Mouse (Mus musculus): ENCODE results near the gene Sdf2l1. TPM values are rescaled to one million over a fixed set of nuclear protein-coding genes. Genes with fewer than 3 reads are reported as not detected.

Gene Sdf2l1
- total and polyA plus RNA-seq, 3 experiments = 249 to 263 TPM; not detected in 1

DNA sequence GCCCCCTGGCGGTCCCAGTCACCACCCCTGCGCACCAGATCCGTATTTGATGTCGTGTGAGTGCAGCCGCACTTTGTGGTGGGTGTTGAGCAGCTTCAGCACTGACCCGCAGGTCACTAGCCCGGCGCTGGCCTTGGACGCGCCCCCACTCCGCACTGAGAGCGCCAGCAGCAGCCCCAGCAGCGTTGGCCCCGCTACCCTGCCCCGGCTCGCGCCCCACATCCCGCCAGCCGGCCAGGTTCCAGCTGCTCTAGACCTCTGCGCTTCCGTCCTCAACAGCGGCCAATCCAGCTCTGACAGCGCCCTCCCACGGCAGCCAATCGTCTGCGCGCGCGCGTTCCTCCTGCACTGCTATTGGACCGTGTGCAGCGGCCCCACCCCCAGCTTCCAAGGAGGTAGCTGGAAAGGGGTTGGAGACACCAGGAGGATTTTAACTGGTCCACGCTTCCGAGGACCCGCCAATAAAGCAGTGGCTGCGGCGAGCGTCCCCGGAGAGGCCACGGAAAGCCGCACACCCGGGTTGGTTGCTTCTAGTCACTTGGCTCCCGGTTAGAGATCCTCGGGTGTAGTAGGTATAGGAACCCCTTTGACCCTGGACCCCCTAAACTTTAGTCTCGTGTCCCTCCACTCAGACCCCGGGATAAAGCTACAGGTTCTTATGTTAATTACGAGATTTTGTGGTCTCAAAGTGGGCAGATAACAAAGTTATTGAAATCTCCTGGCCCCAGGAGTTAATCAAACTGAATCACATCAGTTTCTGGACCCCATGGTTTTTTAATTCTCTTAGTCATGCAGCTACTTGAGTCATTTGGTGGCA, at the start of gene Sdf2l1 (continued):
- peak; percentile 6; the same call in 1 of the 2 replicates for TF ChIP-seq USF1 (IDR thresholded peaks at IDR 0.05; ENCODE audit: low read depth, low read length)

DNA sequence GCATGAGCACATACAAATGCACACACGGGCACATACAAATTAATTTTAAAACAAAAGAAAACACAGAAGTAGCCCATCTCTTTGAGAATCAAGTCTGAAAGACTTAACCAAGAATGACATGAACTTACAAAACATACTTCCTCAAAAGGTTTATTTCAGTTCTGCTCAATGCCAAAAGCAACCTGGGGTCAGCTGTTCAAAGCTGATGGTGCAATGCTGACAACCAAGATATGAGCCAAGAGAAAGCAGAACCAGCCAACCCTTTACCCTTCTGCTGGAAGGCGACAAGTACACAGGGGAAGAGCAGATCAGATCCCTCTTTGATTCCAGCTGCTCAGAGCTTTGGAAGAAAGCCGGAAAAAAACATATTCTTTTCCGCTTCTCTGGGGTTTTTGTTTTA, 49.2 kb upstream of the Sdf2l1 start:
- peak; percentile 96 for DNase-seq (ENCODE audit: low read depth, low spot score)
- Histone ChIP-seq H3K27me3 (ENCODE audit: control insufficient read depth in 1 of 2, insufficient read depth in 2 of 2, low read length in 2 of 2) (no peaks in the 10 kb centered on the region), H3K4me3 (ENCODE audit: control insufficient read depth in 1 of 2, insufficient read depth in 1 of 2, low read depth in 2 of 2, low read length in 2 of 2) (peak overlapping the region in 1 of 2 experiments; percentile 17; a peak in 1 of 4 replicates), H3K9me3 (replicated peaks; ENCODE audit: insufficient read depth, low read length) (no peaks in the 10 kb centered on the region), H3K4me1 (ENCODE audit: control insufficient read depth in 1 of 2, insufficient read depth in 2 of 2, low read length in 2 of 2) (peaks cover 18 to 23% of the 10 kb centered on the region in 2 experiments), H3K79me2 (ENCODE audit: control insufficient read depth, insufficient read depth, low read length, poor library complexity) (peaks cover 59% of the 10 kb centered on the region), H3K27ac (ENCODE audit: control insufficient read depth, low read depth, low read length) (peak overlapping the region; percentile 63), H3K9ac (ENCODE audit: control insufficient read depth, low read depth, low read length, poor library complexity, severe bottlenecking) (no peak overlapping the region), H3K36me3 (ENCODE audit: control insufficient read depth in 1 of 2, insufficient read depth in 2 of 2, low read length in 2 of 2) (peaks cover 17 to 51% of the 10 kb centered on the region in 2 experiments)
- TF ChIP-seq GATA1 (IDR thresholded peaks at IDR 0.05; ENCODE audit: low read depth, low read length) (peak; percentile 89), CHD1 (IDR thresholded peaks at IDR 0.05; ENCODE audit: low read depth, low read length) (0 out of 2 replicates have a peak, but pooled peaks have one; percentile 66), TAL1 (IDR thresholded peaks at IDR 0.05; ENCODE audit: low read length) (peak; percentile 85), ZMIZ1 (IDR thresholded peaks at IDR 0.05; ENCODE audit: low read depth, low read length) (no peak), HCFC1 (IDR thresholded peaks at IDR 0.05; ENCODE audit: low read depth, low read length) (peak; percentile 61), USF1 (IDR thresholded peaks at IDR 0.05; ENCODE audit: low read depth, low read length) (peak; percentile 75), POLR2AphosphoS2 (IDR thresholded peaks at IDR 0.05; ENCODE audit: low read length) (no peak), TBP (IDR thresholded peaks at IDR 0.05; ENCODE audit: low read depth, low read length) (peak; percentile 91), UBTF (IDR thresholded peaks at IDR 0.05; ENCODE audit: borderline replicate concordance, insufficient read depth, low read depth, low read length) (no peak), RCOR1 (IDR thresholded peaks at IDR 0.05; ENCODE audit: low read depth, low read length) (peak; percentile 87), JUND (IDR thresholded peaks at IDR 0.05; ENCODE audit: low read depth, low read length) (no peak), EP300 (IDR thresholded peaks at IDR 0.05; ENCODE audit: low read depth in 1 of 2, low read length in 2 of 2) (peak; percentile 87 to 92), MYC (IDR thresholded peaks at IDR 0.05; ENCODE audit: low read depth, low read length) (peak; percentile 49; the same call in 1 of the 2 replicates), MXI1 (IDR thresholded peaks at IDR 0.05; ENCODE audit: low read depth, low read length) (peak; percentile 87), TCF12 (IDR thresholded peaks at IDR 0.05; ENCODE audit: low read depth, low read length) (peak; percentile 86), ZNF384 (IDR thresholded peaks at IDR 0.05; ENCODE audit: low read depth, low read length) (0 out of 2 replicates have a peak, but pooled peaks have one; percentile 17), MAFK (IDR thresholded peaks at IDR 0.05; ENCODE audit: borderline replicate concordance, low read depth, low read length) (peak; percentile 41; the same call in 1 of the 2 replicates), MAZ (IDR thresholded peaks at IDR 0.05; ENCODE audit: low read depth, low read length) (no peak), SIN3A (IDR thresholded peaks at IDR 0.05; ENCODE audit: low read length) (peak; percentile 99), ELF1 (IDR thresholded peaks at IDR 0.05; ENCODE audit: low read depth, low read length) (peak; percentile 40), ETS1 (IDR thresholded peaks at IDR 0.05; ENCODE audit: low read depth, low read length) (peak; percentile 100)
